Mouse (Mus musculus): ENCODE measurements around the gene Mmrn1.

DNA sequence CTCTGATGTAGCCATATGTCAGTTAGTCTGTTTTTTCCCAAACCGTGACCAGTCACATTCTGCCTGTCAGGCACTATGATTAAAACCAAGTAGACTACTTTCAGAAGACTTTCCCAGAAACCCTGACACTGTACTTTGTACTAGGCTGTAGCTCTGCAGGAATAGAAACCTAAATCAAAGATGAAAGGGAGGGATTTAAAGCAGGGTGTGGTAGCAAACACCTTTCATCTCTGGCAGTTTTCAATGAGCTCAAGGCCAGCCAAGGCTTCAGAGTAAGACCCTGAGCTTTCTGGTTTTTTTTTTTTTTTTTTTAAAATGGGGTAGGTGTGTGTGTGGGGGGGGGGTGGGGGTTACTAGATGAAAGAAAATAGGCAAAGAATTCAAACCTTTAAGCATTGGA, 96.2 kb downstream of the Mmrn1 start:
- TF ChIP-seq CTCF (IDR thresholded peaks at IDR 0.05; ENCODE audit: extremely low read depth, insufficient read length, insufficient replicate concordance, low read depth, low read length) (no peak), POLR2A (IDR thresholded peaks at IDR 0.05; ENCODE audit: low read depth, low read length) (no peak)
